Mouse (Mus musculus): ENCODE measurements at regions not wholly inside any gene's neighbourhood (a gene's known extent, or its start where the extent isn't known, plus 50 kb on each side); places are given as distances from the start of the nearest gene placed in this dataset.

GRCm38 (mm10) chr2:117498565-117498964, 155.8 kb upstream of the Rasgrp1 start:
- no peak overlapping the region for H3K27ac ChIP-seq
- H3K27me3 ChIP-seq: no peaks in the 10 kb centered on the region
- H3K9ac ChIP-seq: no peak overlapping the region
- ATAC-seq (replicated peaks; ENCODE audit: insufficient number of reproducible peaks, insufficient read depth, low FRiP score, low read depth): no peak
- H3K9me3 ChIP-seq (replicated peaks): no peaks in the 10 kb centered on the region
- 84% methylated on average over 5 of the region's 5 CpGs for WGBS
- no peaks in the 10 kb centered on the region for H3K4me1 ChIP-seq (replicated peaks)
- H3K36me3 ChIP-seq: no peaks in the 10 kb centered on the region
- no peak overlapping the region for H3K4me2 ChIP-seq
- no peak overlapping the region for H3K4me3 ChIP-seq

GRCm38 (mm10) chr2:117502611-117503010, 159.8 kb upstream of the Rasgrp1 start:
- H3K27ac ChIP-seq: no peak overlapping the region
- no peaks in the 10 kb centered on the region for H3K4me1 ChIP-seq (replicated peaks)
- H3K4me3 ChIP-seq: no peak overlapping the region
- H3K36me3 ChIP-seq: no peaks in the 10 kb centered on the region
- H3K4me2 ChIP-seq: no peak overlapping the region
- no peaks in the 10 kb centered on the region for H3K9me3 ChIP-seq (replicated peaks)
- H3K27me3 ChIP-seq: no peaks in the 10 kb centered on the region
- H3K9ac ChIP-seq: no peak overlapping the region
- no peak for ATAC-seq (replicated peaks; ENCODE audit: insufficient number of reproducible peaks, insufficient read depth, low FRiP score, low read depth)

GRCm38 (mm10) chr2:117511737-117512136, 168.9 kb upstream of the Rasgrp1 start:
- Histone ChIP-seq H3K9ac (no peak overlapping the region), H3K4me1 (replicated peaks) (peaks cover 4% of the 10 kb centered on the region; the same call in 1 of the 2 replicates), H3K27me3 (no peaks in the 10 kb centered on the region), H3K36me3 (no peaks in the 10 kb centered on the region), H3K4me2 (no peak overlapping the region), H3K4me3 (no peak overlapping the region), H3K9me3 (replicated peaks) (no peaks in the 10 kb centered on the region), H3K27ac (no peak overlapping the region)
- ATAC-seq (replicated peaks; ENCODE audit: insufficient number of reproducible peaks, insufficient read depth, low FRiP score, low read depth): no peak
- WGBS: 47% methylated on average over 3 of the region's 3 CpGs

GRCm38 (mm10) chr2:117512551-117512950, 169.8 kb upstream of the Rasgrp1 start:
- Histone ChIP-seq H3K4me3 (no peak overlapping the region), H3K9me3 (replicated peaks) (no peaks in the 10 kb centered on the region), H3K27me3 (no peaks in the 10 kb centered on the region), H3K36me3 (no peaks in the 10 kb centered on the region), H3K4me2 (no peak overlapping the region), H3K4me1 (replicated peaks) (peaks cover 4% of the 10 kb centered on the region; the same call in 1 of the 2 replicates), H3K27ac (no peak overlapping the region), H3K9ac (no peak overlapping the region)
- 39% methylated on average over 9 of the region's 9 CpGs for WGBS
- ATAC-seq (replicated peaks; ENCODE audit: insufficient number of reproducible peaks, insufficient read depth, low FRiP score, low read depth): 0 out of 2 replicates have a peak, but pooled peaks have one; percentile 18

GRCm38 (mm10) chr2:117524437-117524836, 181.6 kb upstream of the Rasgrp1 start:
- H3K27ac ChIP-seq: no peak overlapping the region
- H3K9ac ChIP-seq: no peak overlapping the region
- H3K4me3 ChIP-seq: no peak overlapping the region
- no peak overlapping the region for H3K4me2 ChIP-seq
- H3K36me3 ChIP-seq: no peaks in the 10 kb centered on the region
- H3K9me3 ChIP-seq (replicated peaks): no peaks in the 10 kb centered on the region
- H3K4me1 ChIP-seq (replicated peaks): no peaks in the 10 kb centered on the region
- H3K27me3 ChIP-seq: no peaks in the 10 kb centered on the region
- ATAC-seq (replicated peaks; ENCODE audit: insufficient number of reproducible peaks, insufficient read depth, low FRiP score, low read depth): no peak
- 53% methylated on average over 5 of the region's 5 CpGs for WGBS

GRCm38 (mm10) chr2:117538865-117539264, 196.1 kb upstream of the Rasgrp1 start:
- 73% methylated on average over 5 of the region's 5 CpGs for WGBS
- Histone ChIP-seq H3K4me1 (replicated peaks) (no peaks in the 10 kb centered on the region; the same call in 1 of the 2 replicates), H3K27ac (no peak overlapping the region), H3K36me3 (no peaks in the 10 kb centered on the region), H3K4me3 (no peak overlapping the region), H3K4me2 (no peak overlapping the region), H3K9ac (no peak overlapping the region), H3K27me3 (no peaks in the 10 kb centered on the region), H3K9me3 (replicated peaks) (no peaks in the 10 kb centered on the region)
- ATAC-seq (replicated peaks; ENCODE audit: insufficient number of reproducible peaks, insufficient read depth, low FRiP score, low read depth): no peak

- no peaks in the 10 kb centered on the region for H3K9me3 ChIP-seq (replicated peaks)
- H3K4me2 ChIP-seq: no peak overlapping the region
- H3K27ac ChIP-seq: no peak overlapping the region
- H3K36me3 ChIP-seq: no peaks in the 10 kb centered on the region
- H3K4me1 ChIP-seq (replicated peaks): no peaks in the 10 kb centered on the region; the same call in 1 of the 2 replicates
- H3K27me3 ChIP-seq: no peaks in the 10 kb centered on the region
- no peak overlapping the region for H3K9ac ChIP-seq
- H3K4me3 ChIP-seq: no peak overlapping the region
- WGBS: 72% methylated on average over 3 of the region's 3 CpGs
- no peak for ATAC-seq (replicated peaks; ENCODE audit: insufficient number of reproducible peaks, insufficient read depth, low FRiP score, low read depth)
These were observed 196.5 kb upstream of the Rasgrp1 start for GRCm38 (mm10) chr2:117539285-117539684.

GRCm38 (mm10) chr2:117541471-117541870, 198.7 kb upstream of the Rasgrp1 start:
- Histone ChIP-seq H3K9ac (no peak overlapping the region), H3K4me1 (replicated peaks) (no peaks in the 10 kb centered on the region; the same call in 1 of the 2 replicates), H3K27me3 (no peaks in the 10 kb centered on the region), H3K27ac (no peak overlapping the region), H3K4me3 (no peak overlapping the region), H3K36me3 (no peaks in the 10 kb centered on the region), H3K4me2 (no peak overlapping the region), H3K9me3 (replicated peaks) (no peaks in the 10 kb centered on the region)
- ATAC-seq (replicated peaks; ENCODE audit: insufficient number of reproducible peaks, insufficient read depth, low FRiP score, low read depth): no peak
- 11% methylated on average over 6 of the region's 6 CpGs for WGBS

GRCm38 (mm10) chr2:117542298-117542697, 199.5 kb upstream of the Rasgrp1 start:
- no peaks in the 10 kb centered on the region for H3K36me3 ChIP-seq
- no peak overlapping the region for H3K27ac ChIP-seq
- WGBS: 62% methylated on average over 4 of the region's 4 CpGs
- H3K4me2 ChIP-seq: no peak overlapping the region
- H3K4me3 ChIP-seq: no peak overlapping the region
- H3K9me3 ChIP-seq (replicated peaks): no peaks in the 10 kb centered on the region
- no peaks in the 10 kb centered on the region; the same call in 1 of the 2 replicates for H3K4me1 ChIP-seq (replicated peaks)
- no peaks in the 10 kb centered on the region for H3K27me3 ChIP-seq
- no peak overlapping the region for H3K9ac ChIP-seq
- ATAC-seq (replicated peaks; ENCODE audit: insufficient number of reproducible peaks, insufficient read depth, low FRiP score, low read depth): no peak

- no peak for ATAC-seq (replicated peaks; ENCODE audit: insufficient number of reproducible peaks, insufficient read depth, low FRiP score, low read depth)
- Histone ChIP-seq H3K9ac (no peak overlapping the region), H3K36me3 (no peaks in the 10 kb centered on the region), H3K27me3 (no peaks in the 10 kb centered on the region), H3K4me3 (no peak overlapping the region), H3K27ac (no peak overlapping the region), H3K4me1 (replicated peaks) (no peaks in the 10 kb centered on the region; the same call in 1 of the 2 replicates), H3K9me3 (replicated peaks) (no peaks in the 10 kb centered on the region), H3K4me2 (no peak overlapping the region)
- WGBS: 70% methylated on average over 7 of the region's 7 CpGs
These were observed 200.5 kb upstream of the Rasgrp1 start for GRCm38 (mm10) chr2:117543301-117543782.

- no peaks in the 10 kb centered on the region for H3K9me3 ChIP-seq (replicated peaks)
- H3K27me3 ChIP-seq: no peaks in the 10 kb centered on the region
- H3K36me3 ChIP-seq: no peaks in the 10 kb centered on the region
- H3K27ac ChIP-seq: no peak overlapping the region
- no peak overlapping the region for H3K4me3 ChIP-seq
- H3K4me1 ChIP-seq (replicated peaks): no peaks in the 10 kb centered on the region; the same call in 1 of the 2 replicates
- 47% methylated on average over 4 of the region's 4 CpGs for WGBS
- no peak for ATAC-seq (replicated peaks; ENCODE audit: insufficient number of reproducible peaks, insufficient read depth, low FRiP score, low read depth)
- H3K4me2 ChIP-seq: no peak overlapping the region
- no peak overlapping the region for H3K9ac ChIP-seq
These were observed 205.5 kb upstream of the Rasgrp1 start for GRCm38 (mm10) chr2:117548273-117548672.

GRCm38 (mm10) chr2:117556301-117556700, 213.5 kb upstream of the Rasgrp1 start:
- Histone ChIP-seq H3K36me3 (no peaks in the 10 kb centered on the region), H3K4me3 (no peak overlapping the region), H3K9me3 (replicated peaks) (no peaks in the 10 kb centered on the region), H3K27ac (no peak overlapping the region), H3K9ac (no peak overlapping the region), H3K4me2 (no peak overlapping the region), H3K4me1 (replicated peaks) (no peaks in the 10 kb centered on the region), H3K27me3 (no peaks in the 10 kb centered on the region)
- no peak for ATAC-seq (replicated peaks; ENCODE audit: insufficient number of reproducible peaks, insufficient read depth, low FRiP score, low read depth)
- WGBS: 73% methylated on average over 2 of the region's 2 CpGs
